Mouse (Mus musculus): ENCODE data around the gene Gramd1c.

- TF ChIP-seq FLI1 (IDR thresholded peaks at IDR 0.05; ENCODE audit: low read length) (no peak), GATA1 (IDR thresholded peaks at IDR 0.05; ENCODE audit: borderline replicate concordance, low read length) (no peak)
These were observed 36.2 kb upstream of the Gramd1c start for GRCm38 (mm10) chr16:44099377-44099776.

All from megakaryocyte, embryonic 14.5 days (primary cell).